Mouse (Mus musculus): ENCODE measurements around the gene Tnfrsf21. TPM values are rescaled to one million over a fixed set of nuclear protein-coding genes. Genes with fewer than 3 reads are reported as not detected.

Tnfrsf21 gene
- polyA plus RNA-seq, 1 experiment from 2014 or later, result 35.1 TPM

DNA sequence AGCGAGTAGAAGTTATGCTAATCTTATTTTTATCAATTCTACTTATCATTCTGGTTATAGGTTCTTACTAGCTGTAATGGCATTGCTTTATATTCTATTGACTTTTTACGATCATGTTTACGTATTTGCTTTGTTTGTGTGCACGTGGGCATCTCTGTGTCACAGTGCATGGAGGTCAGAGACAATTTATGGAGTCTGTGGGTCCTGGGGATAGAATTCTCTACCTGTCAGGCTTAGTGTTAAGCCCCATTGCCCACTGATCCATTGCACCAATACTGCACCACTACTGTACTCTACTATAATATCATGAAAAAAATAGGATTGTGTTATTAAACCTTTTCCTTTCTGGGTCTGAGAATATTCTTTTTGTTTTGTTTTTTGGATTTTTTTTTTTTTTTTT, 10.4 kb downstream of the Tnfrsf21 start:
- WGBS, result 92% methylated on average over 4 of the region's 4 CpGs
- H3K27me3 ChIP-seq, result no peaks in the 10 kb centered on the region
- no peak overlapping the region for H3K4me3 ChIP-seq
- no peaks in the 10 kb centered on the region for H3K4me1 ChIP-seq
- no peak for ATAC-seq (ENCODE audit: low FRiP score, low read depth)
- no peaks in the 10 kb centered on the region for H3K9me3 ChIP-seq
- no peaks in the 10 kb centered on the region for H3K36me3 ChIP-seq
- H3K4me2 ChIP-seq (replicated peaks), result no peak overlapping the region
- no peak overlapping the region for H3K9ac ChIP-seq (replicated peaks)
- no peak overlapping the region for H3K27ac ChIP-seq (replicated peaks)

DNA sequence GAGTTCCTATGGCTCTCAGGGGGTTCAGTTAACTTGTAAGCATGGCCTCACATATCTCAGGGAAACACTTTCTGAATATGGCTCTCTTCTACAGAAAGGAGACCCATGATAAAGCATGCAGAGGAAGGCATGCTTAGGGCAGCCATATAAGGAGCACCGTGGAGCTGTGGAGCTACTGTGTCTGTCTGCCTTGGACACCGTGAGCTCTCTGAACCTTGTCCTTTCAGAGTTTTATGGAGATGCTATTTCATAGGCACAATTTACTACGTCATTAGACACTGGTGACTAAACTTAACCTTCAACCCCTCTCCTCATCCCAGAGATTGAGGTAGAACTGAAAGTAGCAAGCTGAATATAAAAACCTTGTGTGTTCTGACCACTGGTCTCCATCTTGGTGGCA, 13.2 kb downstream of the Tnfrsf21 start:
- Histone ChIP-seq H3K27ac (replicated peaks) (no peak overlapping the region), H3K4me2 (replicated peaks) (no peak overlapping the region), H3K36me3 (no peaks in the 10 kb centered on the region), H3K4me1 (no peaks in the 10 kb centered on the region), H3K27me3 (no peaks in the 10 kb centered on the region), H3K9ac (replicated peaks) (no peak overlapping the region), H3K4me3 (no peak overlapping the region), H3K9me3 (no peaks in the 10 kb centered on the region)
- ATAC-seq (ENCODE audit: low FRiP score, low read depth), result no peak
- WGBS, result 99% methylated on average over 3 of the region's 3 CpGs

DNA sequence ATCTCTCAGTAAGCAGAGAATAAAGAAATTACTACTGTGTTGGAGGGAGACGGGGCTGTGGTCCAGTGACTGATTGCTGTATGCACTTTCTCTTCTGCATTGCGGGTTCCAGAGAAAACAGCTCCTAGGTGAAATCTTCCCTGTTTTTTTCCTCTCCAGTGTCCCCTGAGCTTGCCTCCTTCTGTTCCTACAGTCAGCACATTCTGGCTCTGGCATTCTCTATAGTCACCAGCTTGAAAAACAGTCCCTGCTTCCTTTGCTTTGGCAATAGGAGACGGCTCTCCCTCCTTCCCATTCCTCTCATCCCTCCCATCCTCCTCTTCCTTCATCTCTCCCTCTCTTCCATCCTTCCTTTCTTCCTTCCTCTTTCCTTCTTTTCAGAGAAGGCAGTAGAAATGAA, 13.9 kb downstream of the Tnfrsf21 start:
- 90% methylated on average over 3 of the region's 3 CpGs for WGBS
- no peak for ATAC-seq (ENCODE audit: low FRiP score, low read depth)
- Histone ChIP-seq H3K4me1 (no peaks in the 10 kb centered on the region), H3K27me3 (no peaks in the 10 kb centered on the region), H3K36me3 (no peaks in the 10 kb centered on the region), H3K4me3 (no peak overlapping the region), H3K9ac (replicated peaks) (no peak overlapping the region), H3K27ac (replicated peaks) (no peak overlapping the region), H3K4me2 (replicated peaks) (no peak overlapping the region), H3K9me3 (no peaks in the 10 kb centered on the region)

DNA sequence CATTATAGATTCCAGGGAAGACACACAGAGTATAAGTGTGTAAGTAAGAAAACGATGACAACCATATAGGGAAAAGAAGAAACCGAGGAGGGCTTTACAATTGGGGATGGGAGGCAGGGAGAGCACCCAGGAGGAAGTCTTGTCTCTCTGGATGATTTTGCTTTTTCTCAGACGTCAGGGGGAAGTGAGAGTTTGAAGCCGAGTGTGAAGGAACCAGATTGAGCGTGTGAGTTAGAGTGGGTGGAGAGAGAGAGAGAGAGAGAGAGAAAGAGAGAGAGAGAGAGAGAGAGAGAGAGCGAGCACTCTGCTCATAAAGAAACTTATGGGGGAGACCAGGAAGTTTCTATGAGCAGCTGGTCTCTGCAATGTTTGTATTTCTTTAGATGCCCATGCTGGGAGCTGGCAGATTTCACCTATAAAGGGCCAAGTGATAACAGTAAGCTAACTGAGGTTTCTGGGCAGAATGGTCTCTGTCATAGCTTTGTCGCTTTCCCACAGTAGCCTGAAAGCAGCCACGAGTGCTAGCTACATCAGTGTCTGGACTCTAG, 16.2 kb downstream of the Tnfrsf21 start:
- Histone ChIP-seq H3K27me3 (no peaks in the 10 kb centered on the region), H3K4me1 (no peaks in the 10 kb centered on the region), H3K9ac (replicated peaks) (no peak overlapping the region), H3K4me2 (replicated peaks) (no peak overlapping the region), H3K4me3 (no peak overlapping the region), H3K27ac (replicated peaks) (no peak overlapping the region), H3K36me3 (peaks cover 6% of the 10 kb centered on the region), H3K9me3 (no peaks in the 10 kb centered on the region)
- 87% methylated on average over 8 of the region's 8 CpGs for WGBS
- no peak for ATAC-seq (ENCODE audit: low FRiP score, low read depth)

DNA sequence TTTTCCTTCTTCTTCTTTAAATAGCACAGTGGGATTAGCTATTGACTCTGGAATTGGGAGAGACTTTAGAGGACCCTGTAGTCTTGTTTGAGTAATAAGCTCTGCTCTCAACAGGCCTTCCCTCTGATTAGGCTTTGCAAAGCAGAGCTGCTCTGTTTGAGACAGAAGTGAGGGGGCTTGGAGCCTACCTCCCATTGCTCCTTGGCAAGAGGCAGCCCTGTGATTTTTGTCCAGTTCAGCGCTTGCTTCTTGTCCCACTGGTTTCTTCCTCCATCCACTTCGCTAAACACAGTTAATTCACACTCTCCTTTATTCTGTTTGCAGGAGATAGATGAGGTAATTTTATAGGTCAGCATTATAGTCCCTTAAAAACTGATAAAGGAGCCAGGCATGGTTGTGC, 19.0 kb downstream of the Tnfrsf21 start:
- no peak for ATAC-seq (ENCODE audit: low FRiP score, low read depth)
- 88% methylated on average over 2 of the region's 2 CpGs for WGBS
- H3K27me3 ChIP-seq, result no peaks in the 10 kb centered on the region
- H3K4me3 ChIP-seq, result no peak overlapping the region
- H3K4me1 ChIP-seq, result no peaks in the 10 kb centered on the region
- no peaks in the 10 kb centered on the region for H3K9me3 ChIP-seq
- H3K4me2 ChIP-seq (replicated peaks), result no peak overlapping the region
- H3K9ac ChIP-seq (replicated peaks), result no peak overlapping the region
- H3K36me3 ChIP-seq, result peaks cover 31% of the 10 kb centered on the region
- H3K27ac ChIP-seq (replicated peaks), result no peak overlapping the region

DNA sequence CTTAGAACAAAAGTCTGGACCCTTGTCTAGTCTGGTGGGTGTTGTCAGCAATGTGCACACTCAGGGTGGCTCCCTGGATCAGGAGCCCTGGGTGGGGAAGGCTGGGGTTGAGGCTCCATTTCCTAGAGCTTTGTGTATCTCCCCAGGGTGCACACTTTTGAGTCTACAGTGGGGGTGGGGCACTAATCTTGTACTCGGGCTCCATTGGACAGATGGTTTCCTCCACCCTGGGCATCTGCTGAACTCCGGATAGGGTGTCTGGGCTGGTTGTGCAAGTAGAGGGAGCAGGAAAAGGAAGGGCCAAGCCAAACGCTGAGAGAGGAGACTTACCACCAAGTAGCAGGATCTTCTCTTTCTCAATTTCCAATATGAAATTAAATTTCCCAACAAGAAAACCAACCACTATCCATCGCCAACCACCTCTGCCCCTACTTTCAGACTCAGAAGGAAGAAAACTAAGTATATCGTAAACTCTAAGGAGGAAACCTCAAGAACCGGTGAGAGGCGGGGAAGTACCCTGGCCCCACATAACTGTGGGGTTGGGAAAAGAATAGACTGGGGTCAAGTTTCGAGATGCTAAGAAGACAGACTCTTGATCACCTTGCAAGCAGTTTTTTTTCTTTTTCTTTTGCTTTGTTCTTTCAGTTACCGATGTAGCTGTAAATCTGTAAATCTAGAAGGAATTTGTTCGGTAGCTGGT, 19.9 kb downstream of the Tnfrsf21 start:
- no peaks in the 10 kb centered on the region for H3K9me3 ChIP-seq
- H3K4me3 ChIP-seq, result no peak overlapping the region
- no peaks in the 10 kb centered on the region for H3K27me3 ChIP-seq
- 88% methylated on average over 10 of the region's 10 CpGs for WGBS
- no peak for ATAC-seq (ENCODE audit: low FRiP score, low read depth)
- no peak overlapping the region for H3K27ac ChIP-seq (replicated peaks)
- no peaks in the 10 kb centered on the region for H3K4me1 ChIP-seq
- no peak overlapping the region for H3K9ac ChIP-seq (replicated peaks)
- H3K4me2 ChIP-seq (replicated peaks), result no peak overlapping the region
- H3K36me3 ChIP-seq, result peaks cover 38% of the 10 kb centered on the region

DNA sequence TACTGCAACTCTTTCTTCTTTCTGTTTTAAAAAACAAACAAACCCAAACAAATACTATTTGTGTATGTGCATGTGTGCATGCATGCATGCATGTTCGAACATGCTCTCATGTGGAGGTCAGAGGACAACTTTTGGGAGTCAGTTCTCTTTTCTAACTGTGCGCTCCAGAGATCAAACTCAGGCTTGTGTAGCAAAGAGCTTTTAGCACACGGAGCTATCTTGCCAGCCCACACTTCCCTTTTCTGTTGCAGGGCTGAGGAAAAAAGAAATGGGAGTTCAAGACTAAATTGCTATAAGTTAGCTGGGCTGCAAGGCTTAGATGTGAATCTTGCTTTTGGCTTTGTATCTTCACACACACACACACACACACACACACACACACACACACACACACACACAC, 24.2 kb downstream of the Tnfrsf21 start:
- H3K36me3 ChIP-seq, result peaks cover 54% of the 10 kb centered on the region
- 90% methylated on average over 3 of the region's 3 CpGs for WGBS
- no peak for ATAC-seq (ENCODE audit: low FRiP score, low read depth)

DNA sequence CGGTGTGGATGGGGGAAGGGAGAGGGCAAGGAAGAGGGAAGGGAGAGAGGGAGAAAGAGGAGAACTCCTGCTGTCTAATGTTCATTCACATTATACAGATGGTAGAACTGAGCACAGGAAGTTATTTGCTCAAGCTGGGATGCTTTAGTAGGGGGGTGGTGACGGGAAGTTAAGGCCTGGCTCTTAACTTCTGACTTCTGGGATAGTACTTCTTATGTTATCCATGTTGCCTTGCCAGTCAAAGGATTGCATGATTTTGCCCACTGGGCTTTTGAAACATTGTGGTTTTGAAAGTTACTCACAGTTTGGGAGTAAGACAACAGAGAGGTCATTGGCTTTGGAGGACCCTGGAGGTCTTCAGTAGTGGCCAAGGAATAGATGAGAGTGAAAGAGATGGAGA, 34.3 kb downstream of the Tnfrsf21 start:
- H3K4me1 ChIP-seq, result no peaks in the 10 kb centered on the region
- H3K27me3 ChIP-seq, result no peaks in the 10 kb centered on the region
- H3K9me3 ChIP-seq, result no peaks in the 10 kb centered on the region
- H3K9ac ChIP-seq (replicated peaks), result no peak overlapping the region
- H3K27ac ChIP-seq (replicated peaks), result no peak overlapping the region
- no peaks in the 10 kb centered on the region for H3K36me3 ChIP-seq
- 88% methylated on average over 2 of the region's 2 CpGs for WGBS
- H3K4me2 ChIP-seq (replicated peaks), result no peak overlapping the region
- ATAC-seq (ENCODE audit: low FRiP score, low read depth), result no peak
- H3K4me3 ChIP-seq, result no peak overlapping the region

More for the DNA sequence above, 24.2 kb downstream of the Tnfrsf21 start:
- Histone ChIP-seq H3K4me3 (no peak overlapping the region), H3K27ac (replicated peaks) (no peak overlapping the region), H3K9ac (replicated peaks) (no peak overlapping the region), H3K4me1 (no peaks in the 10 kb centered on the region), H3K27me3 (no peaks in the 10 kb centered on the region), H3K4me2 (replicated peaks) (no peak overlapping the region), H3K9me3 (no peaks in the 10 kb centered on the region)

DNA sequence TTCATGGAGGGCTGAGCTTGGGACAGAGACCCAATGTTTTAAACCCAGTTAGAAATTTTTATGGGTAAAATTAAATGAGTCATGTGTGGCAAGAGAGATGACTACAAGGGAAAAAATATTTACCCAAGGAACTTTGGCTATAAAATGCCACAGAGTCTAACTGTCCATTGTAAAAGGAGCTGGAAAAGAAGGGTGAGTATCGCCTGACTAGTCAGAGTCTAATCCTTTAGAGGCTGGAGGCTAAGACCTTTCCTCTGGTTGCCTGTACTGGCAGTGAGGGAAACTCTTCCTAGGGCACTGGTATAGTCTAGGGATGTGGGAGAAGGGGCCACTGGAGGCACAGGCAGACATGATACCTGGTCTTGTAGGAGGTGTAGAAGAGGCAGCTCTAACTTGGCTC, 36.4 kb downstream of the Tnfrsf21 start:
- WGBS, result 88% methylated on average over 1 of the region's 1 CpGs
- Histone ChIP-seq H3K4me3 (no peak overlapping the region), H3K4me2 (replicated peaks) (no peak overlapping the region), H3K27me3 (no peaks in the 10 kb centered on the region), H3K9ac (replicated peaks) (no peak overlapping the region), H3K27ac (replicated peaks) (no peak overlapping the region), H3K4me1 (no peaks in the 10 kb centered on the region), H3K9me3 (no peaks in the 10 kb centered on the region), H3K36me3 (no peaks in the 10 kb centered on the region)
- no peak for ATAC-seq (ENCODE audit: low FRiP score, low read depth)

DNA sequence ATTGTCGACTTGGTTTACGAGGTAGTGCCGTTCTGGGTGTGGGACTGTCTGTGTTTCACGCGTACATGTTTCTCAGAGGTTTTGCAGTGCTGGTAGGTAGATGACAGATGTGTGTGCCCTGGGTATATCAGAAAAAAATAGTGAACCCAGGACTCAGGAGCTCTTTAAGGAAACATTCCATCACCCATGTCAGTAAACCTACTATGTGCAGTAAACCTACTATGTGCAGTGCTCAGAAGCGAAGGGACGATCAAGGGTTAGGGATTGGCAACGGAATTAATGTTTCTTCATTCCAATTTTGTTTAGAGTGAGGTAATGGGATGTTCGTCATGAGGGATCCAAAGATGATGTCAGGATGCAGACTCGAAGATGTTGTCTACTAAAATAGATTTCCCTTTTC, 37.6 kb downstream of the Tnfrsf21 start:
- H3K9me3 ChIP-seq, result no peaks in the 10 kb centered on the region
- no peak overlapping the region for H3K27ac ChIP-seq (replicated peaks)
- no peaks in the 10 kb centered on the region for H3K4me1 ChIP-seq
- H3K9ac ChIP-seq (replicated peaks), result no peak overlapping the region
- 97% methylated on average over 10 of the region's 10 CpGs for WGBS
- H3K27me3 ChIP-seq, result no peaks in the 10 kb centered on the region
- no peaks in the 10 kb centered on the region for H3K36me3 ChIP-seq
- no peak for ATAC-seq (ENCODE audit: low FRiP score, low read depth)
- H3K4me3 ChIP-seq, result no peak overlapping the region
- no peak overlapping the region for H3K4me2 ChIP-seq (replicated peaks)

DNA sequence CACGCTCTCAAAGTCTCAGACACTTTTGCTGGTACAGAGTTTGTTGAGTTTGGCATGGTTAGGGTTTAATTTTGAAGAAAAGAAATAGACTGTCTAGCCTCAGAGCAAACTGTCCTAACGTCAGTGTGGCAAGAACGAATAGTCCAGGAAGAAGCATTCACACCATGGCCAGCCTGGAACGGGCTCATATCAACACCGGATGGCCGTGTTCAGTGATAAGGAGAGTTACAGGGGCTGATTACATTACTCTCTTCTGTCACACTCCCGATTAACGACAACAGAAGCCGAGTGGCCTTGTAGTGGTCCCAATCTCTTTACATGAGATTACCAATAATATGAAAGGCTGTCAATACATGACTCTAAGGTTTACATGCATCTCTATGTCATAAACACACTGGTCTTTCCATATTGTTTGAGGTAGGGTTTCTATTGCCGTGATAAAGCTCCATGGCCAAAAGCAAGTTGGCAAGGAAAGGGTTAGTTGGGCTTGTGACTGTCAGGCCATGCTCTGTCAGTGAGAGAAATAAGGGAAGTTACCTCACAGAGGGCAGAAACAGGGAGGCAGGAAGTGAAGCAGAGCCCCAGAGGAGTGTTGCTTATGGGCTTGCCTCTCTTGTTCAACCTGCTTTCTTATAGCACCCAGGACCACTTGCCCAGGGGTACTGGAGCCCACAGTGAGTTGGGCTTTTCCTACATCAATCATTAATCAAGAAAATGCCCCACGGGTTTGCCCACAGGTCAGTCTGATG, 42.1 kb downstream of the Tnfrsf21 start:
- Histone ChIP-seq H3K9me3 (no peaks in the 10 kb centered on the region), H3K4me3 (no peak overlapping the region), H3K27ac (replicated peaks) (no peak overlapping the region), H3K9ac (replicated peaks) (no peak overlapping the region), H3K27me3 (no peaks in the 10 kb centered on the region), H3K4me1 (no peaks in the 10 kb centered on the region), H3K36me3 (no peaks in the 10 kb centered on the region), H3K4me2 (replicated peaks) (no peak overlapping the region)
- no peak for ATAC-seq (ENCODE audit: low FRiP score, low read depth)
- 91% methylated on average over 11 of the region's 11 CpGs for WGBS

DNA sequence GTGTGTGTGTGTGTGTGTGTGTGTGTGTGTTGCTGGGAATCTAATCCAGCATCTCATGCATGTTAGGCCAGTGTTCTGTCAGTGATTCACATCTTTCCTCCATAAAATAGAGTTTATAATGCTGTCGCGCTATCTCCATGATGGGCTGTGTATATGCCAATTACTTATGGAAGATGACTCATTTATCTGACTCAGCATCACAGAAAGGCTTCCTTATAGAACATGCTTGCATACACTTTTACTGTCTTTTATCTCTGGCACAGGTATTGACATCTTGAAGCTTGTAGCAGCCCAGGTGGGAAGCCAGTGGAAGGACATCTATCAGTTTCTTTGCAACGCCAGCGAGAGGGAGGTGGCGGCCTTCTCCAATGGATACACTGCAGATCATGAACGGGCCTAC, 48.4 kb downstream of the Tnfrsf21 start:
- Histone ChIP-seq H3K27ac (replicated peaks) (no peak overlapping the region), H3K9me3 (no peaks in the 10 kb centered on the region), H3K4me2 (replicated peaks) (no peak overlapping the region), H3K4me3 (no peak overlapping the region), H3K9ac (replicated peaks) (no peak overlapping the region), H3K4me1 (no peaks in the 10 kb centered on the region), H3K36me3 (peaks cover 15% of the 10 kb centered on the region), H3K27me3 (no peaks in the 10 kb centered on the region)
- WGBS, result 96% methylated on average over 6 of the region's 6 CpGs
- ATAC-seq (ENCODE audit: low FRiP score, low read depth), result no peak
